In the genomic region with DNA sequence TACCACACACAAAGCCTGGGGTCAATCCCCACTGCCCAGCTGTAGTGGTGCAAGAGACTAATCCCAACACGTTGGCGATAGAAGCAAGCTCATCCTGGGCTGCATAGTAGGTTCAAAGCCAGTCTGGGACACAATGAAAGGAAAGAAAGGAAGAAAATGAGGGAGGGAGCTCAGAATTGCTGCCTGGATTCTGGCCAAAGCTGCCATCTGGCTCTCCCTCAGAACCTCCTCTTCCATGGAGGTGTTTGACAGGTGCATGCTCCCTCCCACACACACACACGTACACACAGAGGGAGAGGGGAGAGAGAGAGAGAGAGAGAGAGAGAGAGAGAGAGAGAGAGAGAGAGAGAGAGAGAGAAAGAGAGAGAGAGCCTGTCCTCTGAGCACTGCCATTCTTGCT, we compare ENCODE assay signal across 17 mouse cellular contexts. TPM values are rescaled to one million over a fixed set of nuclear protein-coding genes. Genes with fewer than 3 reads are reported as not detected.
DNase-seq lines count a peak whose midpoint lies in the region; TF ChIP-seq lines count a peak whose summit lies in the region.
"Had no signal": no experiment of that assay in that cellular context is flagged by ENCODE, and none has a peak within 500 bp of the region (broad histone marks: within the 10 kb centered on the region; RNA-seq: fewer than 3 reads in every experiment).

No protein-coding gene starts in this region.

- H3K27me3 ChIP-seq in thymus, adult 2 months (ENCODE audit: control insufficient read depth, insufficient read depth, low read length), result no peaks in the 10 kb centered on the region
- H3K27me3 ChIP-seq: embryonic facial prominence, embryonic 12.5 days; heart, embryonic 13.5 days; neural tube, embryonic 15.5 days had no signal

- no peaks in the 10 kb centered on the region for H3K4me1 ChIP-seq in thymus, adult 2 months (replicated peaks; ENCODE audit: control insufficient read depth, insufficient read depth, low read length)
- H3K4me1 ChIP-seq: embryonic facial prominence, embryonic 12.5 days; forebrain, embryonic 10.5 days; heart, embryonic 13.5 days; neural tube, embryonic 15.5 days had no signal

- TF ChIP-seq POLR2A in thymus, adult 2 months (IDR thresholded peaks at IDR 0.05; ENCODE audit: control insufficient read depth, extremely low read depth, insufficient read depth, low read length, poor library complexity), result no peak

- 87% methylated on average over 3 of the region's 3 CpGs for WGBS in thymus, adult 2 months

- no peak overlapping the region for H3K27ac ChIP-seq in thymus, adult 2 months (ENCODE audit: control insufficient read depth, insufficient read depth, low read length)
- H3K27ac ChIP-seq: embryonic facial prominence, embryonic 12.5 days; forebrain, embryonic 10.5 days; heart, embryonic 13.5 days; kidney, postnatal 0 days; left cerebral cortex, adult 2 months; neural tube, embryonic 15.5 days had no signal

- no peak for TF ChIP-seq CTCF in thymus, adult 2 months (IDR thresholded peaks at IDR 0.05; ENCODE audit: borderline replicate concordance, control insufficient read depth, extremely low read depth, insufficient read depth, low read length, poor library complexity)

- no peak overlapping the region for H3K4me3 ChIP-seq in thymus, adult 2 months (ENCODE audit: control insufficient read depth, insufficient read depth, low read length)
- H3K4me3 ChIP-seq: embryonic facial prominence, embryonic 12.5 days; forebrain, embryonic 10.5 days; heart, embryonic 13.5 days; left cerebral cortex, adult 2 months; neural tube, embryonic 15.5 days had no signal

- H3K36me3 ChIP-seq in thymus, adult 2 months (ENCODE audit: control insufficient read depth, insufficient read depth, low read length), result no peaks in the 10 kb centered on the region
- H3K36me3 ChIP-seq: embryonic facial prominence, embryonic 12.5 days; forebrain, embryonic 10.5 days; heart, embryonic 13.5 days; neural tube, embryonic 15.5 days had no signal

- DNase-seq in frontal cortex, postnatal 36 days (ENCODE audit: low spot score in 2 of 2), result peak; percentile 26 to 53
- DNase-seq in frontal cortex, postnatal 14 days (ENCODE audit: low spot score in 2 of 2), result no peak
- peak; percentile 82 for DNase-seq in cerebellum, adult 11-12 months
- peak; percentile 85 to 91 for DNase-seq in cerebellum, postnatal 25 days
- peak; percentile 34 for DNase-seq in right cerebral cortex, postnatal 25 days
- no peak for DNase-seq in ovary, postnatal 10 days (ENCODE audit: low spot score)
- no peak for DNase-seq in thymus, adult 2 months
- DNase-seq: adrenal gland, postnatal 10 days; liver; lung, embryonic 14.5 days; thymus, postnatal 4 days had no signal

RNA-seq across cellular contexts. Expression of gene Eno4, which starts 47.0 kb away (rescaled TPM):
- polyA plus RNA-seq in thymus, adult 2 months (2012; rRNA removed), result 0.09 and 0.14 TPM in 2 replicates

RNA-seq across cellular contexts. Expression of gene Hspa12a, which starts 47.2 kb away (rescaled TPM):
- polyA plus RNA-seq in thymus, adult 2 months (2012; rRNA removed), result 1.5 and 3.3 TPM in 2 replicates

Comparison
In these comparisons a context has a peak if more than half of its experiments do, and no peak if none do; other contexts are left out.
1. DNase-seq: peak in frontal cortex, postnatal 36 days (2 of 2), cerebellum, adult 11-12 months (single experiment), cerebellum, postnatal 25 days (2 of 2) and right cerebral cortex, postnatal 25 days (single experiment); none in frontal cortex, postnatal 14 days (0 of 2), ovary, postnatal 10 days (single experiment) and thymus, adult 2 months (single experiment).